Mouse (Mus musculus): Measurements from ENCODE around the gene Ddx41.
A peak's percentile ranks its signal among the peaks of the same experiment; 100 is the strongest.

The Ddx41 gene

DNA sequence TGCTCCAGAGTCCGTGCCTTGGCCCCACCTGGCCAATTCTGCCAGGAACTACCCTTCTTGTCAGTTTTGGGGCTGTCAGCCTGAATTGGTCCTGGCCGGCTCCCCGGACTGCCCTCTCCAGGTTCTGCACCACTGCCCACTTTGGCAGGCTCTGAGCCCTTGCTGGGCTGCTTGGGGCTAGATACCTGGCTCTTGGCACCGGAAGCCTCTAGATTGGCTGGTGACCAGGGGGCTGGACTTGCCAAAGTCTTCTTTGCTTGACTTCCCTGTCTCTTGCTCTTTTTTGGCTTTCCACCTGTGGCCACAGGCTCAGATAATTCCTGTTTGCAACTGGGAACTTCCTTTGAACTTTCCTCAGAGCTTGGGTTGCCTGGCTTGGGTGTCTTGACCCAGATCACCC lies 6.4 kb upstream of the Ddx41 start:
- no peak for DNase-seq (ENCODE audit: low read depth, low spot score)

DNA sequence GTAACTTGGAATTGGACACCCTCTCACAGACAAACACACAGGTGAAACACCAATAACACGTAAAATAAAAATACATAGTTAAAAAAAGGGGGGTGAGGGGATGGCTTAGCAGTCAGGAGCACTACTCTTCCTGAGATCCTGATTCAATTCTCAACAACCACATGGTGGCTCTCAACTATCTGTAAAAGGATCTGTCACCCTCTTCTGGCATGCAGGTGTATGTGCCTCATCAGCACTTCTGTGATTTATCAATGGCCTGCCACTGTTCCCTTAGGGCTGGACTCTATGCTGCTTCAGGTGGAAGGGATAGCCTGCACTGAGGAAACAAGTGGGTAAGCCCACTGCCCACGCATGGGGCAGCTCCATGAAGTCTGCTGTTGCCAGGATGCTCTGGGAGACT lies 4.5 kb upstream of the Ddx41 start:
- DNase-seq (ENCODE audit: low read depth, low spot score) = no peak

DNA sequence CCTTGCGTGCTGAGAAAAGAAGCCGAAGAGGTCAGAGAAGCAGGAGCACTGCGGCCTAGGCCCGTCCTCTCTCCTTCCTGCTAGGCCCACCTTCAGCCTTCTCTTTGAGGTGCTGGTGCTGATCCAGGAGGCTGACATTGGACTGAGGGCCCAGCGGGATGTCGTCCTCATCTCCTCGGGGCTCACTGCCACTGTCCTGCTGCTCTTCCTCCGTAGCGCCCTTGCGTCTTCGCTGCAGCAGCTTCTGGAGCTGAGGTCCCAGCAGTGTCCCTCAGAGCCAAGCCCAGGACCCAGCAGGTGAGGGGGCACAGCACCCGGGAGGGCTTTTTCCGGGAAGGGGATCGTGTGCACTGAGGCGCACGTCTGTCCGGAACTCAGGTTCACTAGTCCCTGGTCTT lies 663 bp downstream of the Ddx41 start:
- no peak for DNase-seq (ENCODE audit: low read depth, low spot score)

DNA sequence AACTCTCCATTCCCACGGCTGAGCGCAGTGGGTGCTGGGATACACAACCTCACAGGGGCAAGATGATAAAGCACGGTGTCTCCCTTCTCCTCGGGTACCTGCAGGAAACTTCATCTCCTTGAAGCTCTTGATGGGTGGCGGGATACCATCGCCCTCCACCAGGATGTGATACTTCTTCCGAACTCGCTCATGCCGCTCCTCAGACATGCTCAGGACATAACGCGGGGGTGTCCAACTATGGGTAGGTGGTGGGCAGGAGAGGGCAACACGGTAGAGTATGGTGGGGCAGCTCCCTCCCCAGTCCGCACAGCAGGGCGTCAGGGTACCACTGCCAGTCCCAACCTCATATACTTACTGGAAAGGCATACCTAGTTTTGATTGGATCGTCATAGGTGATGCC lies 1.3 kb downstream of the Ddx41 start:
- no peak for DNase-seq (ENCODE audit: low read depth, low spot score)

GRCm38 (mm10) chr13:55529198-55529915 lies 7.1 kb downstream of the Ddx41 start, which contains the start of gene Dok3:
Dok3 (minus strand) TSS chr13:55529296.
- no peak for DNase-seq (ENCODE audit: low read depth, low spot score)

GRCm38 (mm10) chr13:55527834-55528772 lies 8.4 kb downstream of the Ddx41 start:
- no peak for DNase-seq (ENCODE audit: low read depth, low spot score)

- no peak for DNase-seq (ENCODE audit: low read depth, low spot score)
Measured at GRCm38 (mm10) chr13:55527212-55527611, 9.2 kb downstream of the Ddx41 start.

GRCm38 (mm10) chr13:55525733-55526553 lies 10.5 kb downstream of the Ddx41 start:
- no peak for DNase-seq (ENCODE audit: low read depth, low spot score)

DNA sequence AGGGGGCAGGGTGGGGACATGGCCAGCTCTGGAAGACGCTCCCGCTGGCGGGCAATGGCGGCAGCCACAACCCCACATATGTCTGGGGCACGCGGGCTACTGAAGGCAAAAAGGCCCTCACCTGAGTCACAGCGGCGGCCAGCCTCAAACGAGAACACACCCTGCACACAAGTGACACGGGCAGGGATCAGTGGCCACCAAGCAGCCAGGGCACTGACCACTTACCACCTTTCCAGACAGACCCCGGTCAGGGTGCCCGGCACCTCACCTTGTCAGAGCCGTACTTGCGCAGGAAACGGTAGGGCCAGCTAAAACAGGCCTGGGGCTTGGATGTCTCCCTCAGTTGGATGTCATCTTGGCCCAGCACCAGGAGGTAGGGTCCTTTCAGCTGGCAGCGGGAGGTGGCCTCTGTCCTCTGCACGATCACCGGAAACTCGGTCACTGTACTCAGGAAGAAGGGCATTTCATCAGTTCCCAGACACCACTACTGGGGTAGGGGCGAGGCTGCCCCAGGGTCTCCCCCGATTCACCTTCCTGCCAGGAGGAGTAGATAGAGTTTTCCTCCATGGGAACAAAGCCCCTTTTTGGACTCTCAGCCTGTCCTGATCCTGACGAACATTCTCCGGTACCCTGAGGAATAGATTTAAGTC lies 12.4 kb downstream of the Ddx41 start:
- no peak for DNase-seq (ENCODE audit: low read depth, low spot score)

DNA sequence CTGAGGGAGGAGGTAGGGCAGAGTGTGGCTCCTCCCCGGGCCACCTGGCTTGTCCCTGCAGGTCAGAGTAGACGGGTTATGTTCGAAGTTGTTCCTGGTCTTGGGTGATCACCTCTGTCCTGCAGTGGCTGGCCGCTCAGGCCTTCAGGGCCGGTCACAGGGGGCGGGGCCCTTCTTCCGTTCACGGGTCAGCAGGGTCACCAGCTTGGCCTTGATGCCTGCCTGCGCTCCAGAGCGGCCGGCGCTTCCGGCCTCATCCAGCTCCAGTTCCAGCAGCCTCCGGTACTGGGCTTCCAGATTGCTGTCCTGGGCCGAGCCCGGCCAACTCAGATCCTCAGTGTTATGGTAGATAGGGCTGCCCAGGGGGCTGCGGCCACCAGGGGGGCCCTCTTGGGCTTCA lies 13.2 kb downstream of the Ddx41 start:
- DNase-seq (ENCODE audit: low read depth, low spot score) = no peak

GRCm38 (mm10) chr13:55522730-55523129 lies 13.7 kb downstream of the Ddx41 start:
- DNase-seq (ENCODE audit: low read depth, low spot score) = no peak

DNA sequence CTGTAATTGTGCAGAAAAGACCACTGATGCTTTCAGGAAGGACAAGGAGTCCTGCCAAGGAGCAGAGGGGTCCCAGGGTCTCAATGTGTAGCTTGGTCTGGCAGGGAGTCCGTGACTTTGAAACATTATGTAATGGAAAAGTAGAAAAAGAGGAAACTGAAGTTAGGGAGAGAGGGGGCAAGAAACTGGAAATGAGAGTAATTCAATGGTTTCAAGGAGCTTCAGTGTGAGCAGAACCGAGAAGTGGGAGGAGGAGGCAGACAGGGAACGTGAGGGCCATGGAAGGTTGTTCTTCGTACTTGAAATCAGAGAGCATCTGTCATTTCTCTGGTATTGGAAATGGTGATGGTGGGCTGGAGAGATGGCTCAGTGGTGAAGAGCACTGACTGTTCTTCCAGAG lies 16.9 kb downstream of the Ddx41 start:
- DNase-seq (ENCODE audit: low read depth, low spot score) = no peak

DNA sequence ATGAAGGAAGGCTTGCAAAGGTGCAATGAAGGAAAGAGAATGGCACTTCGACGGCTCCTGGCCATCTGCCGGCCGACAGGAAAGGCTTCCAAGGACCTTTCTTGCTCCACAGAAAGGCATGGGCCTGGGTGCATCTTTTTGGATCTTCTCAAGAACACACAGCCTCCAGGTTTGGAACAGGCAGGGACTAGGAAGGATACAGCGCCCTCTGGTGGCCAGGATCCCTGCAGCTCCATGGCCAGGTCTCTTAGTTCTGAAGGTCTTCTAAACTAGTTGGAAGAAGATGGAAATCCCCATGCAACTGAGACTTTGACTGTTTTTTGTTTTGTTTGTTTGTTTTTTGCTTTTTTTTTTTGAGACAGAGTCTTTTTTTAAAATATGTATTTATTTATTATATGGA lies 19.5 kb downstream of the Ddx41 start:
- DNase-seq (ENCODE audit: low read depth, low spot score) = peak; percentile 75

DNA sequence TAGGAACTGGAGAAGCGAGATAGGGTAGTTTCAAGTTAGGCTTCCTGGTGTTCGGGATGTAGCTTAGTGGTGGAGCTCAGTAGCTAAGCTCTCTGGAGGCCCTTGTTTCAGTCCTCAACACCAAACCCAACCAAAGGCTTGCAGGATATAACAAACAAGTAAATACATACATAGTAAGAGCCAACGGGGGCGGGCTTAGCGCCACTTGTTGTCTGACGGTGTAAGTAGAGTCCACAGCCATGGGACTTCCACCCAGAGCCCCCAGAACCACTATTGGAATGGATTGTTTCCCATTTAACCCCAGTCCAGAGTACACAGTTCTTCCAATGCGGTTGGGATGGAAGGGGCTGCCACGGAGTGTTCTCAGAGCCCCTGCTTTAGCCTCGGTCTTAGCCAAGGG lies 22.6 kb downstream of the Ddx41 start:
- DNase-seq (ENCODE audit: low read depth, low spot score) = no peak

DNA sequence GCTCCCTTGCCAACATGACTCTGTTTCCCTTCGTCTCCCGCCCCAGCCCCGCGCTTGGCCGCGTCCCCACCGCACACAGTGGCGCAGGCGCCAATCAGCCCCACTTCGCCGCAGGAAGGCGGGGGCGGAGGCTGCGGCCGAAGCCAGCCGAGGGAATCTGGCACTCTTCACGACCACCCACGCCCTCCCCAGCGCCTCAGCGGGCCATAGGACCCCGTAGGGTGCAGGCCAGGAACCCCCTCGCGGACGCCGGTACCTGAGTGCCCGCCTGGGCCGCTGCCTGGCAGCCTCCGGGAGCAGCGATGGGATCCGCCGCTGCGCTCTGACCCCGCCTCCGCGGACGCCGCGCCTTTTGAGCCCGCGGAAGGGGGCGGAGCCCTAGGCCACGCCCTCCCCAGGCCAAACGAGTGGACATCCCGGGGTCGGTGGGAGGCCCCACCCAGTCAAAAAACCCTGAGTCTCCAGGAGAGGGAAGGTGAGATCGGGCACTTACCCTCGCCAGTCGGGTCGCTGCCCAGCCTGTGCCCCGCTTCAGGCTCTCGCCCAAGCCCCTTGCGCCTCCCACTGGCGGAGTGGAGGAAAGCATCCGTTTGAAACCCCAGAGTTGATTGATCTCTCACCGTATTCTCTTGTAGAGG lies 23.2 kb downstream of the Ddx41 start, which contains the start of gene Pdlim7:
TSS of gene Pdlim7 (minus strand) at position 566 of the 638 bp plus-strand sequence.
- DNase-seq (ENCODE audit: low read depth, low spot score) = peak; percentile 72

DNA sequence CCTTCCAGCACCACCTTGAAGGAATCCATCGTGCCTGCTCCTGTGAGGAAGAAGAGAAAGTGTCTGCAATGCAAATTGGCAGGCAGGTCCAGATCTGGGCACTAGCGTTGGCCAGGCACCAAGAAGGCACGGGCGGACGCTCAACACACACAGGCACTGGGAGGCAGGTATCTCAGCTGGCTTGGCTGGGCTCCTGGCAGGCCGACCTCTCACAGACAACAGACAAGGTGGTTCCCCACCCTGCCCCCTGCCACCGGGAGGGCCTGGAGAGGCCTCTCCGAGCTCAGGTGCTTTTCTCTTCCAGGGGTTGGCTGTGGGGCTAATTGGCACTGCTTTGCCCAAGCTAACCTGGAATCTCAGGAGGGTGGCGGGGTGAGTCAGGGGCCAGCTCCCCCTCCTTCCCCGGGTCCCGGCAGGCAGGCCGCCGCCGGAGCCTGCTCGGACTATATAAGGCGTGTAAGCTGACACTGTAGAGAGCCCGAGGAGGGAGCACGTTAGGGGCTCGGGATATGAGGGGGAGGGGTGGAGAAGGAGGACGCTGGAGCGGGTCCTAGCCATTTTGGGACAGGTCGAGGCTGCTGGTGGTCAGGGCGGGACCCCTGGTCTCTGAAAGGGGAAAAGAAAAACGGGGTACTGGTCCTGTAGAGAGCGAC lies 24.0 kb downstream of the Ddx41 start:
- DNase-seq (ENCODE audit: low read depth, low spot score) = no peak

- no peak for DNase-seq (ENCODE audit: low read depth, low spot score)
Measured at GRCm38 (mm10) chr13:55511492-55511861, 25.0 kb downstream of the Ddx41 start.

GRCm38 (mm10) chr13:55510668-55511491 lies 25.6 kb downstream of the Ddx41 start:
- DNase-seq (ENCODE audit: low read depth, low spot score) = no peak

DNA sequence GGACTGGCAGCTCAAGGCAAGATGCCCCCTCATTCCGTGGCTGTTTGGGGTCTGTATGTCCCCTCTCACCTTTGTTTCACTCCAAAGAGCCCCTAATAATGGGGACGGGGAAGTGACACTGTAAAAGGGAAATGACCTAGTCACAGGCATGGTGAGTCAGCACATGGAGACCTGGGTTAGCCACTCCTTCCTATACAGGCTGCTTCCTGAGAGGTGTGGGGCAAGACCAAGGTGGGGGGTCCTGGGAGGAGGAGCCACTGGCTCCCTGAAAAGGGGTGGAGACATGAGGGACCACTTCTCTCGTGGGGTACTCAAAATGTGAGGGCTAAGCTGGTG lies 26.2 kb downstream of the Ddx41 start:
- no peak for DNase-seq (ENCODE audit: low read depth, low spot score)

- no peak for DNase-seq (ENCODE audit: low read depth, low spot score)
Measured at GRCm38 (mm10) chr13:55508531-55508930, 27.9 kb downstream of the Ddx41 start.
